Mouse (Mus musculus) limb, embryonic 12.5 days (tissue): Measurements from ENCODE around the gene Mkks. TPM values are rescaled to one million over a fixed set of nuclear protein-coding genes. Genes with fewer than 3 reads are reported as not detected.
A peak's percentile ranks its signal among the peaks of the same experiment; 100 is the strongest.
"Not testable (repeated sequence)": the region's sequence is repeated elsewhere in the genome, so short reads cannot be mapped to it uniquely, and the experiment has no call there.

Experiments
- ATAC-seq: fragments of 200-750 bp; cut with Nextera tagmentation; 2 replicates; pipeline ENCODE4 v1.8.0; 2017; ENCODE audit warnings: low read depth, moderate TSS enrichment; ENCODE audit not compliant: insufficient number of reproducible peaks, insufficient read depth, low FRiP score, low TSS enrichment
- H3K27ac ChIP-seq: fragments of 300-500 bp; sonication (generic); 2 replicates; pipeline ENCODE4 v1.5.1; 2016; ENCODE audit warnings: mild to moderate bottlenecking, moderate library complexity
- H3K27me3 ChIP-seq: fragments of 300-500 bp; sonication (generic); 2 replicates; pipeline ENCODE4 v1.6.1; 2016; ENCODE audit warnings: mild to moderate bottlenecking, moderate library complexity
- H3K36me3 ChIP-seq: fragments of 300-500 bp; sonication (generic); 2 replicates; pipeline ENCODE4 v1.6.1; 2016; ENCODE audit warnings: mild to moderate bottlenecking, moderate library complexity
- H3K4me1 ChIP-seq: fragments of 300-500 bp; sonication (generic); replicated peaks from 2 replicates; pipeline ENCODE4 v1.6.1; 2016
- H3K4me2 ChIP-seq: fragments of 300-500 bp; sonication (generic); 2 replicates; pipeline ENCODE4 v1.6.1; 2016; ENCODE audit warnings: mild to moderate bottlenecking, moderate library complexity
- H3K4me3 ChIP-seq: fragments of 300-500 bp; sonication (generic); replicated peaks from 2 replicates; pipeline ENCODE4 v1.5.1; 2016; ENCODE audit warnings: mild to moderate bottlenecking
- H3K9ac ChIP-seq: fragments of 300-500 bp; sonication (generic); replicated peaks from 2 replicates; pipeline ENCODE4 v1.6.1; 2016; ENCODE audit warnings: mild to moderate bottlenecking, moderate library complexity
- H3K9me3 ChIP-seq: fragments of 300-500 bp; sonication (generic); 2 replicates; pipeline ENCODE4 v1.6.1; 2016; ENCODE audit warnings: mild to moderate bottlenecking, moderate library complexity
- WGBS: fragments of 180-500 bp; shearing (Covaris S2); methylation state at CpG from one replicate; pipeline ENCODE4 v1.1.7; 2016; 5-methylcytosine and 5-hydroxymethylcytosine counted together
- polyA plus RNA-seq: library from polyadenylated mRNA; unstranded; fragments of >200 nt; fragmentation: Nextera tagmentation; extraction: Ambion mirVana; gene quantifications from 2 replicates; pipeline ENCODE4 v1.2.1, GENCODE M21; 2016

Gene Mkks
- polyA plus RNA-seq, 1 experiment from 2014 or later: 12.0 TPM

- H3K27ac ChIP-seq: no peak overlapping the region
- no peaks in the 10 kb centered on the region for H3K27me3 ChIP-seq
- no peak for ATAC-seq
- 86% methylated on average over 3 of the region's 3 CpGs for WGBS
- no peak overlapping the region for H3K4me3 ChIP-seq
- peaks cover 9% of the 10 kb centered on the region for H3K36me3 ChIP-seq
- H3K9me3 ChIP-seq: no peaks in the 10 kb centered on the region
- H3K9ac ChIP-seq: no peak overlapping the region
- H3K4me1 ChIP-seq: 0 out of 2 replicates have a peak, but pooled peaks cover 6% of the 10 kb centered on the region
- H3K4me2 ChIP-seq: no peak overlapping the region
Observed at GRCm38 (mm10) chr2:136908596-136908995, 17.4 kb upstream of the Mkks start.

GRCm38 (mm10) chr2:136896131-136896530 lies 4.9 kb upstream of the Mkks start:
- no peaks in the 10 kb centered on the region for H3K9me3 ChIP-seq
- no peak for ATAC-seq

GRCm38 (mm10) chr2:136894494-136894893 lies 3.3 kb upstream of the Mkks start:
- WGBS: 87% methylated on average over 2 of the region's 2 CpGs
- Histone ChIP-seq H3K27ac (no peak overlapping the region), H3K9me3 (no peaks in the 10 kb centered on the region), H3K4me3 (no peak overlapping the region), H3K4me2 (no peak overlapping the region), H3K9ac (no peak overlapping the region), H3K4me1 (0 out of 2 replicates have a peak, but pooled peaks cover 5% of the 10 kb centered on the region), H3K36me3 (no peaks in the 10 kb centered on the region), H3K27me3 (no peaks in the 10 kb centered on the region)
- ATAC-seq: no peak

More at GRCm38 (mm10) chr2:136896131-136896530, 4.9 kb upstream of the Mkks start:
- no peak overlapping the region for H3K4me3 ChIP-seq
- no peak overlapping the region for H3K9ac ChIP-seq
- H3K27me3 ChIP-seq: no peaks in the 10 kb centered on the region
- no peaks in the 10 kb centered on the region for H3K36me3 ChIP-seq
- H3K4me1 ChIP-seq: 0 out of 2 replicates have a peak, but pooled peaks cover 5% of the 10 kb centered on the region
- 85% methylated on average over 2 of the region's 2 CpGs for WGBS
- H3K4me2 ChIP-seq: no peak overlapping the region
- H3K27ac ChIP-seq: no peak overlapping the region

GRCm38 (mm10) chr2:136891951-136892371 lies 772 bp upstream of the Mkks start:
- H3K36me3 ChIP-seq: no peaks in the 10 kb centered on the region
- H3K27ac ChIP-seq: peak overlapping the region; percentile 93
- WGBS: under 1% methylated on average over 23 of the region's 23 CpGs
- no peaks in the 10 kb centered on the region for H3K27me3 ChIP-seq
- H3K4me3 ChIP-seq: peak overlapping the region; percentile 72
- peak overlapping the region; percentile 65 for H3K9ac ChIP-seq
- H3K4me1 ChIP-seq: 0 out of 2 replicates have a peak, but pooled peaks cover 5% of the 10 kb centered on the region
- peak; percentile 77 for ATAC-seq
- H3K9me3 ChIP-seq: no peaks in the 10 kb centered on the region
- H3K4me2 ChIP-seq: peak overlapping the region; percentile 53

GRCm38 (mm10) chr2:136890716-136891067 lies 497 bp downstream of the Mkks start:
- peak overlapping the region; percentile 53 for H3K4me2 ChIP-seq
- not testable (repeated sequence) for H3K4me1 ChIP-seq, H3K36me3 ChIP-seq, H3K27me3 ChIP-seq, H3K9me3 ChIP-seq, ATAC-seq
- H3K9ac ChIP-seq: peak overlapping the region; percentile 70
- 6% methylated on average over 15 of the region's 15 CpGs for WGBS
- H3K4me3 ChIP-seq: peak overlapping the region; percentile 72
- H3K27ac ChIP-seq: peak overlapping the region; percentile 93

- Histone ChIP-seq H3K4me3 (no peak overlapping the region), H3K4me1 (no peaks in the 10 kb centered on the region), H3K36me3 (peaks cover 21% of the 10 kb centered on the region), H3K27ac (no peak overlapping the region), H3K9me3 (no peaks in the 10 kb centered on the region), H3K4me2 (no peak overlapping the region), H3K9ac (no peak overlapping the region), H3K27me3 (no peaks in the 10 kb centered on the region)
- 71% methylated on average over 4 of the region's 4 CpGs for WGBS
- ATAC-seq: no peak
Observed at GRCm38 (mm10) chr2:136886846-136887245, 4.3 kb downstream of the Mkks start.

GRCm38 (mm10) chr2:136885579-136885978 lies 5.6 kb downstream of the Mkks start, which contains the start of gene AL731706.2:
Gene AL731706.2, minus strand, starts transcription at chr2:136885679.
- Histone ChIP-seq H3K9me3 (no peaks in the 10 kb centered on the region), H3K4me2 (no peak within 1 kb of the TSS), H3K4me1 (no peaks in the 10 kb centered on the region), H3K27me3 (no peaks in the 10 kb centered on the region), H3K36me3 (peaks cover 34% of the 10 kb centered on the region), H3K4me3 (no peak within 1 kb of the TSS), H3K27ac (no peak within 1 kb of the TSS), H3K9ac (no peak within 1 kb of the TSS)
- no peak for ATAC-seq
- 89% methylated on average over 2 of the region's 2 CpGs for WGBS

GRCm38 (mm10) chr2:136854543-136855388 lies 36.4 kb downstream of the Mkks start:
- Histone ChIP-seq H3K36me3 (no peaks in the 10 kb centered on the region), H3K27me3 (no peaks in the 10 kb centered on the region), H3K9me3 (no peaks in the 10 kb centered on the region), H3K4me1 (peaks cover 12% of the 10 kb centered on the region), H3K27ac (no peak overlapping the region), H3K4me2 (no peak overlapping the region), H3K9ac (no peak overlapping the region), H3K4me3 (no peak overlapping the region)
- 53% methylated on average over 5 of the region's 5 CpGs for WGBS
- ATAC-seq: no peak; the same call in 1 of the 2 replicates

- Histone ChIP-seq H3K27me3 (no peaks in the 10 kb centered on the region), H3K9me3 (no peaks in the 10 kb centered on the region), H3K4me3 (no peak overlapping the region), H3K27ac (no peak overlapping the region), H3K4me1 (peaks cover 10% of the 10 kb centered on the region), H3K4me2 (no peak overlapping the region), H3K36me3 (no peaks in the 10 kb centered on the region), H3K9ac (no peak overlapping the region)
- no peak for ATAC-seq
- 61% methylated on average over 3 of the region's 3 CpGs for WGBS
Observed at GRCm38 (mm10) chr2:136850366-136850765, 40.8 kb downstream of the Mkks start.

GRCm38 (mm10) chr2:136837994-136838393 lies 53.2 kb downstream of the Mkks start:
- Histone ChIP-seq H3K4me1 (no peaks in the 10 kb centered on the region), H3K4me3 (no peak overlapping the region), H3K4me2 (no peak overlapping the region), H3K27me3 (no peaks in the 10 kb centered on the region), H3K9ac (no peak overlapping the region), H3K36me3 (no peaks in the 10 kb centered on the region), H3K27ac (no peak overlapping the region), H3K9me3 (no peaks in the 10 kb centered on the region)
- WGBS: 50% methylated on average over 1 of the region's 1 CpGs
- ATAC-seq: no peak

- Histone ChIP-seq H3K36me3 (no peaks in the 10 kb centered on the region), H3K27me3 (no peaks in the 10 kb centered on the region), H3K27ac (no peak overlapping the region), H3K9ac (no peak overlapping the region), H3K4me2 (no peak overlapping the region), H3K4me3 (no peak overlapping the region), H3K9me3 (no peaks in the 10 kb centered on the region), H3K4me1 (no peaks in the 10 kb centered on the region)
- ATAC-seq: no peak
- 68% methylated on average over 3 of the region's 3 CpGs for WGBS
Observed at GRCm38 (mm10) chr2:136835882-136836281, 55.3 kb downstream of the Mkks start.
